Mouse (Mus musculus): ENCODE results near the gene Pithd1. TPM values are rescaled to one million over a fixed set of nuclear protein-coding genes. Genes with fewer than 3 reads are reported as not detected.
"Not testable (repeated sequence)": the region's sequence is repeated elsewhere in the genome, so short reads cannot be mapped to it uniquely, and the experiment has no call there.

Gene Pithd1
- total RNA-seq, 2 experiments from 2014 or later, result 71.5 to 72.5 TPM

DNA sequence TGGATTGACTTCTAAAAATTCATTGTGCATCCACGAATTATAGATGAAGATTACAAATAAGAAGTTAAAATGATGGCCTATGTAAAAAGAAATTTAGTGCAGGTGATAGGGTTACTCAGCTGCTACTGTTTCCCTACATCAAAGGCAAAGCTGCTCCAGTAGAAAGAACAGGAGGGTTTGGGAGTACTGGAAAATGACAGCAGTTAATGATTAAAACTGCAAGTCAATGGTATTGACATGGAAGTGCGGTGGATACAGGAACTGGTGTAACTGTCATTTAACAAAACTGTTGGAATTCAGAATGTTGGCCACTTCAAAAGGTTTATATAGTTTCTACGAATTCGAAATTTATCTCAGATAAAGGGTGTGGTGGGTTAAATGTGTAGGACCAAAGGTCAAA, 8.1 kb upstream of the Pithd1 start:
- intact Hi-C loops (cut with DNase I), result no loop called here
- DNase-seq (ENCODE audit: low spot score in 2 of 2), result no peak

DNA sequence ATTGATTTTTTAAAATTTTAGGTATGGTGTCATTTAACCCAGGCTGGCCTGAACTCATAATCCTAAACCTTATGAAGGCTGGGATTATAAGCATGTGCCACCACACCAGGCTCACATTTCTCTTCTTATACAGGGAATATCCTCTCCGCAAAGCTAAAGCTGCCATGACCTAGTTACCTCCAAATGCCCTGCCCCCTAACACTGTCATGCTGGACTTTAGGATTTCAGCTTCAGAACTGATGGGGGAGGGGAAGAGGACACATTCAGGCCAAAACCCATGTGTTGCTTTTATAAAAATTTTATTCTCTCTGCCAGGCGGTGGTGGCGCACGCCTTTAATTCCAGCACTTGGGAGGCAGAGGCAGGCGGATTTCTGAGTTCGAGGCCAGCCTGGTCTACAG, 6.9 kb upstream of the Pithd1 start:
- intact Hi-C loops (cut with DNase I), result no loop called here
- no peak for DNase-seq (ENCODE audit: low spot score in 2 of 2)

DNA sequence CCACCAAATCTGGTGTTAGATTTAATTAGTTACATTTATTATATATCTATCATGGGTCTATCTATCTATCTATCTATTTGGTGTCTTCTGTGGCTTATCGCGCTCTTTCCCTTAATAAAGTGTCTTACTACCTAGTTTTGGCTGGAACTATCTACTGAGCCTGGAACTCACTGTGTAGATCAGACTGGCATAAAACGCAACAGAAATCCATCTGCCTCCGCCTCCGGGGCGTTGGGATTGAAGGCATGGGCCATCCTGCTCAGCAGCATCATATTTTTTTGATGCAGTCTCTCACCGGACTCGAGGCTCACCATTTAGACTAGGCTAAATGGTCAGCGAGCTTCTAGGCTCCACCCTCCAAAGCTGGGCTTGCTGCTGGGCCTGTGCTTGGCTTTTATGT, 650 bp upstream of the Pithd1 start:
- intact Hi-C loops (cut with DNase I), result no loop called here
- DNase-seq (ENCODE audit: low spot score in 2 of 2), result no peak

DNA sequence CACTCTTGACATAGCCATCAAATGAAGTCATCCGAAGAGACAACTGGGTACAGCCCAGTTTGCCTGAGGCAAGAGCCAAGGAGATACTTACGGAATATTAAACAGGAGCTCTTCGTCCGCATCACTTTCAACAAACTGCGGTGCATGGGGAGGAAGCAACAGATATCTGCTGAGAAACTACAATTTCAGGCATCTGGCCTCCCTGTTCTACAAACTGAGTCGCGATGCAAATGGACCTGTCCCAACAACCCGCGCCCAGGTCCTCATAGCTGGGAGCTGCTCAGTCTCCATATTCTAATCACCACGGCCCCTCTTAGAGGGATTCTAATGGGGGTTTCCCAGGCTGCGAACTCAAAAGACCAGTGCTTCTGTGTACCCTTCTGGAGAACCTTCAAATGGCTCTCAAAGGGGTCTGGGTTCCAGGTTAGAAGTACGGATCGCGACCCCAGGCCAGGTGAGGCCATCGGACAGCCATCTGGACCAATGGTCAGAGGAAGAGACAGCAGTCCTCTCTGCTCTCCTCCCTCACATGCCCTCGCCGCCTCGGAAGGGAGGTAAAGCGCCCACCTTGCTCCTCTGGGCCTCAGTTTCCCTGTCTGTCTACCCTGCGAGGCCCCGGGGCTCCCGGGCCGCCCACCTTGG, 642 bp downstream of the Pithd1 start:
- intact Hi-C loops (cut with DNase I), result no loop called here
- no peak for DNase-seq (ENCODE audit: low spot score in 2 of 2)

DNA sequence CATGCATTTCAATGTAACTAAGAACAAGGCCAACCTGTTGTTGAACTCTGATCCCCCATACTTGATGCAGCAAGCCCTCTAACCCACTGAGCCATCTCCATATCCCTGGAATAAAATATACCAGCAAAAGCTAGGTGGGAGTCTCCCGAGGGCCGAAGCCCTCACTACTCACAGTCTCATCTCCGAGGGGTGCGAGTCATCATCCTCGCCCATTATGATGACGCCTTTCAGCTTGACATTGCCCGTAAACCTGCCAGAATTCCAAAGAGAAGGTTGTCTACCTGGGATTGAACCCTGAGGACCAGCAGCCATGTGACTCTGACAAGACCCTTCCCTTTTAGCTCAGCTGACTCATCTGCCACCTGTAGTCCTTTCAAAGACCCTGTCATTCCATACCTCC, 1.3 kb downstream of the Pithd1 start:
- no peak for DNase-seq (ENCODE audit: low spot score in 2 of 2)
- intact Hi-C loops (cut with DNase I), result no loop called here

DNA sequence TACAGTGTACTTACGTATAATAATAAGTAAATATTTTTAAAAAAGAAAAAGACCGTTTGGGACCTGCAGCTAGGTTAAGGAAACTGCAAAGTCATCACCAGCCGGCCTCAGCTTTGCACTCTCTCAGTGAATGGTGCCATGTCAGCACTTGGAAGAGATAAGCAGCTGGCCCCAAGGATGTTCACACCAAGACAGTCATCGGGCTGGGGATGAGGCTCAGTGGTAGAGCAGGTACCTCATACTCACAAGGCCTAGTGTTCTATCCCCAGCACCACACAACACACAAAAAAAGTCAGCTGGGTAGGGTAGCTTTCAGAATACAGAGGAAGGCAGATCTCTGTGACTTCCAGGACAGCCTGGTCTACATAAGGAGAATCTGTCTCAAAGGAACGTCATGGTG, 1.9 kb downstream of the Pithd1 start:
- intact Hi-C loops (cut with DNase I), result no loop called here

DNA sequence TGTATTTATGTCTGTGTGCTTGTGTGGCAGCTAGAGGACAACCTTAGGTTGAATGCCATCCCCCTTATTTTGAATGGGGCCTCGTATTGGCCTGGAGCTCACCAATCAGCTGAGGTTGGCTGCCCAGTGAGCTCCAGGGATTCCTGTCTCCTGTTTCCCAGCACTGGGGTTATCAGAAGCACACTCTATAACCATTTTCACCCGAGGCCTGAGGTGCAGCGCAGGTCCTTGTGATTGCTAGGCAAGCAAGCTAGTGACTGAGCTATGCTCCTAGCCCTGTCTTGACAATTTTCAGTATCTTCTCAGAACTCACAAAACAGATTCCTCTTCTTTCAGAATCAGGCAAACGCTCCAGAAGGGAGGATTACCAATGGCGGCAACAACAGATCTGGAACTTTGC, 2.5 kb downstream of the Pithd1 start:
- DNase-seq (ENCODE audit: low spot score in 2 of 2), result no peak
- intact Hi-C loops (cut with DNase I), result no loop called here

More for the DNA sequence above, 1.9 kb downstream of the Pithd1 start:
- no peak for DNase-seq (ENCODE audit: low spot score in 2 of 2)

DNA sequence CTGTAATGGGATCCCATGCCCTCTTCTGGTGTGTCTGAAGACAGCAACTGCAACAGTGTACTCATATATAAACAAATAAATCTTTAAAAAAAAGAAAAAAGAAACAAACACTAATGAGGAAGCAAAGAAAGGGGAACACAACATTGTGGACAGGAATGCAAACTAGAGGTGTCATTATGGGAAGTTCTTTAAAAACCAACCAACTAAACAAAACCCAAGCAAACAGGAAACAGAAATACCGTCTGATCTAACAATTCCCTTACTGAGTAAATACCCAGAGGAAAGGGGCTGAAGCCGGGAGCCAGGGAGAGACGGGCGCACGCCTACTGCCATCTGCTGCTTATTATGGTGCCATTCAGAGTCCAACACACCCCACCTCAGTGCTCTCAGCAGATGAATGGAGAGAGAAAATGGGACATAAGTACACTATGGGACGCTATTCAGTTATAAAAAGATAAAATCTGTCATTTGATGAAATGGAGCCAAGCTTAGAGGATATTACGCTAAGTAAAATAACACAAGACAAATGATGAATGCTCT, 5.5 kb downstream of the Pithd1 start:
- peak; percentile 77 for DNase-seq (ENCODE audit: low spot score in 2 of 2)
- intact Hi-C loops (cut with DNase I), result no loop called here

DNA sequence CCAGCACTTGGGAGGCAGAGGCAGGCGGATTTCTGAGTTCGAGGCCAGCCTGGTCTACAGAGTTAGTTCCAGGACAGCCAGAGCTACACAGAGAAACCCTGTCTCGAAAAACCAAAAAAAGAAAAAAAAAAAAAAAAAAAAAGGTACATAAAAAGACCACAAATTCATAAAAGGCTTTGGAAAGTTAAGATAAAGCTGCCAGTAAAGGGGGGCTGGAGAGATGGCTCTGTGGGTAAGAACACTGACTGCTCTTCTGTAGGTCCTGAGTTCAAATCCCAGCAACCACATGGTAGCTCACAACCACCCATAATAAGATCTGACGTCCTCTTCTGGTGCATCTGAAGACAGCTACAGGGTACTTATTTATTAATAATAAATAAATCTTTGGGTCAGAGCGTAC, 6.8 kb downstream of the Pithd1 start:
- DNase-seq (ENCODE audit: low spot score in 2 of 2); intact Hi-C loops (cut with DNase I): not testable (repeated sequence)

DNA sequence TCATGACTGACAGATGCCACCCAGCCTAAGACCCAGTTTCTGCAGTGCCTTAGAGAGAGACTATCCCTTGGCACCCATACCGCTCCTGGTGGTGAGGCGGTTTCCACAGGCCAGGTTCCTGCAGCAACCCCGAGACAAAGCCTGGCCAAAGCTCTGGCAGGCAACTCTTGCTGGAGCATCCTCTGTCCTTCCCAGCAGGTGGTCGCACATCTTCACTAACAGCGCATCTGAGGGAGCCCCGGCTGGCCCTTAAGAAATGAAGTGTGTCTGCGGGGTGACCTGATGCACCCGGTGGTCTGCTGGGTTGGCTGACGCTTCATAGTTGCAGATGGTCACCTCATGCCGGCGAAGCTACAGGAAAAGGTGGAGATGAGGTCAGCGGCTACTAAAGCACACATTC, 10.9 kb downstream of the Pithd1 start:
- intact Hi-C loops (cut with DNase I), result no loop called here
- no peak for DNase-seq (ENCODE audit: low spot score in 2 of 2)

DNA sequence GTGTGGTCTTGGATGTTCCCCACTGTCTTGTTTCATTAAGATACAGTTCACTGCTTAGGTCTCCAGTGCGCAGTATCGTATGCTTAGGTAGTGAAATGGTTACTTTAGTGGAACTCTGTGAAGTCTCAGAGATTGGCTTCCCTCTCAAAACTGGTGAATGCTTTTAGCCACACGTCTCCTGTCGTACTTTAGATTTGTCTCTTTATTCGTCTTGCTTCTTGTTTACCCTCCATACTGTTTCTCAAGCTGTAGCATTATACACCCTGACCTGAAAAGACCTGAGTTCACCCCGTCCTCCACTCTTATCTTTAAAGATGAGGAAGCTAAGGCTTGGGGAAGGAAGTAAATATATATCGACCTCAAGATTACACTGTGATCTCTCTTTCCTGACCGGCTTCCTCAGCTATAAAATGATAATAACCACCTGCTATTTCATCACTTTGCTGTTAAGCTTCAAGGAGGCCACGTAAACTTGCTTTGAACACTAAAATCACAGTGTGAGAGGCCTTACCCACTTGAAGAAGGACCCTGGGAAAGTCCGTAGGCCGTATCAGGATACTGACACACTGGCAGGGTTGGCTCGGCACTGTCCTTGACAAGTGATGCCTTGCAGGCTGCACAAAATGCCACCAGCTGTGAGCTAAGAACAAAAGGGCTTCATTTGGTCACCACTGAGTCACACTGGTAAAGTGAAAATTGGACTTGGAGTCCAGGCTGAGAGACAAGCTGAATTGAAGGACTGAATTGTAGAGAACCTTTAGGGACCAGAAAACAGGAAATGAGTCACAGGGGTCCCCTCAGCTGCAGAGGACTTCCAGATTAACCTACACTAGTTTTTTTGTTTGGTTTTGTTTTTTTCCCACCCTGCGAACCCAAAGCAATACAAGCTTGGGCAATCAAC, 13.9 kb downstream of the Pithd1 start:
- intact Hi-C loops (cut with DNase I), result no loop called here
- no peak for DNase-seq (ENCODE audit: low spot score in 2 of 2)

DNA sequence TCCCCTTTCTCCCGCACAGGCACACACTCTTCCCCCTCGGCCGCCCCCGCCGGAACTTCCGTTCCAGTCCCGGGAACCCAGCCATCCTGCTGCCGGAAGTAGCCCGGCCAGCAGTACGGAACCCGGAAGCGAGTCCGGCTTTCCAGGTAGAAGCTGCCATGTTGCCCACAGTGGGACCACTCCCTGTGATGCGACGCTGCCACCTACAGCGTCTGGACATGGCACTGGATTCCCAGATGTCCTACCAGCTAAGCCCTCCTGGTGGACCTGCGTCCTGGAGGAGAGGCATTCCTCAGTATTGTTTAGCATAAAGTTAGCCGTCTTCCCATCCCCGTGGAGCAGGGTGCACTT, 14.5 kb downstream of the Pithd1 start, which contains the start of gene Lypla2:
Gene Lypla2 (minus strand): TSS at position 71 of the 351 bp plus-strand sequence.
- intact Hi-C loops (cut with DNase I), result no loop called here
- peak; percentile 83 to 89 for DNase-seq (ENCODE audit: low spot score in 2 of 2)

DNA sequence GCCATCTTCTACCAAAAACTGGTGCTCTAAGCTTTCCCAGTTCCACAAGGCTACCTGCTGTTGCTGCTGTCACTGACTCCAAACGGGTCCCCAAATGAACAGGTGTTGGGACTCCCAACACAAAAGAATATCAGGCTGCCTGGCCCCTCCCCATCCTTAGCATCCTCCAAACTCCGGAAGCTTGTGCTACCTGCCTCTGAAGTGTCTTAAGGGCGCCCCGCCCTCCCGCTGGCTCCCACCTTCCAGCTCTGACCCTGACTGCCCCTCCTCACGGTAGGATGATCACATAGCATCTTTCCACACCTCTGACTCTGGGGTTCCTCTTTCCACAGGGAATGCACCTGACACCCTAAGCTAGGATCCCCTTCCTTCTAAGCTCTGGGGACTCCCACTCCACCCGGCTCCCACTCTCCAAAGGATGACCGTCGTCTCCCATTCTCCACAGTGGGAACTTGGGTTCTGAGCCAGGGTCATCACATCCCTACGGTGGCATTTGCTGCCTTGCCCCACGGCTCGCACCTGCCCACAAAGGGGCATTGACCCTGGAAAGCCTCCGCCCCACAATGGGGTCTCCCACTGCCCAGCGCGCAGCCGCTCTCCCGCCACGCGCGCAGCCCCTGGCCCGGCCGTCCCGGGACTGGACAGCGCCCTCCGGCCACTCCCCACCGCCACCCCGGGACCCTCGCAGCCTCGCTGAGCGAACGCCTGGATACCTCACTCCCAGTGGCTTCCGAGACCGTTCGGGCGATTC, 15.1 kb downstream of the Pithd1 start:
- DNase-seq (ENCODE audit: low spot score in 2 of 2), result no peak
- intact Hi-C loops (cut with DNase I), result no loop called here

DNA sequence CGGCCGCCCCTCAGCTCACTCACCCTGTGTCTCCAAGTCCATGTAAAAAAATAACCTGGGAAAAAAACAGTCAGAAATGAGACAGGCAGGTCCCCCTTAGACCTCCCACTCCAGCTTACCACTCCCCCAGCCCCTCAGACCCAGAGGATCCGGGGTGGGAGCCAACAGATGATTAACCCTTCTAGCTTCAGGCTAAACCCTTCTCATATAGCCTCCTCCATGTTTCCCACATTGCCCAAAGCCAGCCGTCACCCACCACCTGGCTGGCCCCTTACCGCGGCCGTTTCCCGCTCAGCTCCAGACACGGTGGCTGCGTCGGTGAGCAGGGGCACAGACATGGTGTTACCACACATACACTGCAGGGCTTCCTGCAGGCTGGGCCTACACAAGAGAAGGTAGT, 16.5 kb downstream of the Pithd1 start:
- DNase-seq (ENCODE audit: low spot score in 2 of 2), result no peak
- intact Hi-C loops (cut with DNase I), result no loop called here

DNA sequence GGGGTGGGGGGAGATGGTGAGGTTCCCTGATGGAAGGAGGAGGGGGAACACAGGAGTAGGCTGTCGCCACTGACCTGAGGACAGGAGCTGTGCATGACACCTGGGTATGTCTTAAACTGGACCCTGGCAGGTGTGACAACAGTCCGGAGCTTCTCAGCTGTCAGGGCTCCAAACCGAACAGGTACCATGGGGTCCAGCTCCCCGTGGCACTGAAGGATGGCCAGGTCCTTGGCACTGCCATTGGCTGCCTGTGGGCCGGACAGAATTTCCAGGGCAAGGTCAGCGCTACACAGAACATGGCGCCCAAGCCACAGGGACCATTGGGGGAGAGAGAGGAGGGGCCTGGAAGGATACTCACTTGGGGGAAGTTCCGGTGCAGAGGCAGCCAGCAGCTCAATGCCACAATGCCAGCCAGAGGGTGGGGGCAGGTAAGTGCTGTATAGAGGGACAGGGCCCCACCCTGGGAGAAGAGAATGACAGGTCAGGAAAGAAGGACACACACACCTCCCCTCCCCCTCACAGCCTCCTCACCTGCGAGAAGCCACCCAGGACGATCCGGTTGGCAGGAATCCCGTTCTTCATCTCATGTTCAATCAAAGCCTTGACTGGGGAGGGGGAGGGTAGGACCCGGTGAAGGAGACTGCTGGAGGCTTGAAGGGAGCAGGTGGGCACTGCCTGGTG, 17.9 kb downstream of the Pithd1 start:
- intact Hi-C loops (cut with DNase I), result no loop called here
- DNase-seq (ENCODE audit: low spot score in 2 of 2), result no peak

DNA sequence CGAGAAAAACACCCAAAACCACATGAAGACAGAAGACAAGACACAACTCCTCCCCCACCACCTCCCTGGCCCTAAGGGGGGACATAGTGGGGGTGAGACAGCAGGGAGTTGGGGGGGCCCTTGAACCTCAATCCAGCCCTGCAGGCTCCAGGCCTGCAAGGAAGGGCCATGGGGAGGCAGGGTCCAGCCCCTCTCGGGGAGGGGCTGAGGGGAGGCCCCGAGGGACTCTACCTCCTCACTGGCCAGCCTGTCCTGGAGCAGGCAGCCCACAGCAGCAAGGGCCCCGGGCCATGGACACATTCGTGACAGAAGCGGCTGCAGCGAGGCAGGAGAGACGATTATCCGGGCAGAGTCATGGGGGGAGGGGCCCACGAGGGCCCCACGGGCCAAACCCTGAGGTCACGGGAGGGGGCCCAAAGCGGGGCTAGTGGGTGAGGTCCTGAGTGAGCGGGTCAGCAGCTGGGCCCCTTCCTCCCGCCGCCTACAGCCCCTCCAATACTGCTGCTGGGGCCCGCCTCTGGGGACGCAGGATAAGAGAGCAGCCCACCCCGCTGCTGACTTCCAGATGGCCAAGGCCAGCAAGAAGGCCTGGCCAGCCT, 18.7 kb downstream of the Pithd1 start:
- DNase-seq (ENCODE audit: low spot score in 2 of 2), result no peak
- intact Hi-C loops (cut with DNase I), result no loop called here

DNA sequence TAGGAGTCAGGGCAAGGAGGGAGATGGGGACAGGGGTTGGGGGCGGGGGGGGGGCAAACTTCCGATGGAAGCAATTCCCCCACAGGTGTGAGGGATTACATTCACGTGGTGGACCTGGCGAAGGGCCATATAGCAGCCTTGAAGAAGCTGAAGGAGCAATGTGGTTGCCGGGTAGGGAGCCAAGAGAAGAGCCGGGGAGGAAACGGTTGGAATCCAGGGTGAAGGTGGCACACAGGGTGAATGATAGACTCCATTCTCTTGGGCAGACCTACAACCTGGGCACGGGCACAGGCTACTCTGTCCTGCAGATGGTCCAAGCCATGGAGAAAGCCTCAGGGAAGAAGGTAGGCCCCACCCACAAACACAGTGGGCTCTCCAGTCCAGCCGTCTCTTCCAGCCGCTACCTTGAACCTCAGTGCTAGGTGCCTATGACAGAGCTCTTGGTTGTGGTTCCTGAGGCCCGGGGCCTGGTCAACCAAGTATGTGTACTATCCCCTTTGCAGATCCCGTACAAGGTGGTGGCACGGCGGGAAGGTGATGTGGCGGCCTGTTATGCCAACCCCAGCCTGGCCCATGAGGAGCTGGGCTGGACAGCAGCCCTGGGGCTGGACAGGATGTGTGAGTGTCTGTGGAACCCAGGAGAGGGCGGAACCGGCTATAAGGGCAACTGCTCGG, 19.8 kb downstream of the Pithd1 start:
- intact Hi-C loops (cut with DNase I), result no loop called here
- no peak for DNase-seq (ENCODE audit: low spot score in 2 of 2)

DNA sequence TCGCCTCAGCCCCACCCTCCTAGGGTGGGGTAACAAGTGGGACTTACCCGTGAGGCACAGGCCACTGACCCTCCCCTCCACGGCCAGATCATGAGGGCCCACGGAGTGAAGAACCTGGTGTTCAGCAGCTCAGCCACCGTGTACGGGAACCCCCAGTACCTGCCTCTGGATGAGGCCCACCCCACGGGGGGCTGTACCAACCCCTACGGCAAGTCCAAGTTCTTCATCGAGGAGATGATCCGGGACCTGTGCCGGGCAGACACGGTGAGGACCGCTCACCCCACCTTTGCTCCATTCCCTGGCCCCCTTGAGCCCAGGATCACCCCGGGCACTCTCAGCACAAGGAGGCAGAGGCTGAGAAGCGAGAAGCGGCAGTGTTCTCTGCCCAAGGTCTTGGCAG, 20.8 kb downstream of the Pithd1 start:
- DNase-seq (ENCODE audit: low spot score in 2 of 2), result no peak
- intact Hi-C loops (cut with DNase I), result no loop called here

DNA sequence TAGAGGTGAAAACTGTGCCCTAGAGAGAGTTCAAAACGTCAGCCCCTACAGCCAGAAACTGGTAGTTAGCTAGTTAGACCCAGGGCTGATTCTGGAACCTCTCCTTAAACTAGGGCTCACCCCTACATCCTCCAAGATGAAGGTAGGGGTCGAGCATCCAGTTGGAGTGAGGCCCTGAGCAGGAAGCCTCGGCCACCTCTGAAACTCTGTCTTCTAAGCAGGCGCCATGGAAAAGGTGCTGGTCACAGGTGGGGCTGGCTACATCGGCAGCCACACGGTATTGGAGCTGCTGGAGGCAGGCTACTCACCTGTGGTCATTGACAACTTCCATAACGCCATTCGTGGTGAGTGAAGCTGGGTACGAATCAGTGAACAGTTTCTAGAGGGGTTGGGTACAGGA, 22.0 kb downstream of the Pithd1 start:
- intact Hi-C loops (cut with DNase I), result no loop called here

More for the DNA sequence above, 22.0 kb downstream of the Pithd1 start:
- DNase-seq (ENCODE audit: low spot score in 2 of 2), result no peak
